Mouse (Mus musculus) heart, adult 11 months (tissue): ENCODE data around the gene Ankrd17.

Experiments
- DNase-seq: peaks from one replicate; pipeline ENCODE4 v3.0.0; 2022

Gene Ankrd17

DNA sequence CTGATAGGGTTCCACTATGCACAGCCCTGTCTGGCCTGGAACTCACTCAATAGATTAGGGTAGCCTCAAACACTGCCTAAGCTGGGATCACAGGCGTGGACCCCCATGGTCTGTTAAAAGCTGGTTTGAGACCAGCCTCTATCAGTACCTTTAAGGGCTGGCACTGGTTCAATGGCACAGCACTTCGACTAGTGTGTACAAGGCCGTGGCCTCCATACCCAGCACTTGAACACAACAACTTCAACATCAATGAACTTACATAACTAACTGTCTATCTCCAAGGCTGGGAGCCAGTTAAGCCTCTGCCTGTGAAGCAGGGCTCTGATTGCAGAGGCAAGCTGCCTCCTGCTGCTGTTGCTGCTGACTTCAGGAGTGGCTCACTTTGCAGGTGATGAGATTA lies 148.6 kb downstream of the Ankrd17 start:
- peak; percentile 74 for DNase-seq

GRCm38 (mm10) chr5:90217226-90217625 lies 149.2 kb downstream of the Ankrd17 start:
- DNase-seq = peak; percentile 70

DNA sequence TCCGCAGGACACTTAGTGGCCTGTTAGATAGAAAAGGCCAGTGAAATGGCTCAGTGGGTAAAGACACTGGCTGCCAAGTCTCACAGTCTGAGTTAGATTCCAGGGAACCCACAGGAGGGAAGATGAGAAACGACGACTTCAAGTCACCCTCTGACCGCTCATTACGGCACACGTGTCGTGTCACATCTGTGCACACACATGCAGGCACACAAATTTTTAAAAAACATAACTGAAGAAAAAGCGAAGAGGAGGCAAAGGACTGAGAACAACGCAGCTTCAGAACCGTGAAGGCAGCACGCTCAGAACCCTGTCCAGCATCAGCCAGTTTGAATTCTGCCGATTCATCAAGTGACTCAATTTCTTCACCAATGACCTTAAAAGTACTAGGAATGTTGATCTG lies 153.0 kb downstream of the Ankrd17 start:
- peak; percentile 52 for DNase-seq

DNA sequence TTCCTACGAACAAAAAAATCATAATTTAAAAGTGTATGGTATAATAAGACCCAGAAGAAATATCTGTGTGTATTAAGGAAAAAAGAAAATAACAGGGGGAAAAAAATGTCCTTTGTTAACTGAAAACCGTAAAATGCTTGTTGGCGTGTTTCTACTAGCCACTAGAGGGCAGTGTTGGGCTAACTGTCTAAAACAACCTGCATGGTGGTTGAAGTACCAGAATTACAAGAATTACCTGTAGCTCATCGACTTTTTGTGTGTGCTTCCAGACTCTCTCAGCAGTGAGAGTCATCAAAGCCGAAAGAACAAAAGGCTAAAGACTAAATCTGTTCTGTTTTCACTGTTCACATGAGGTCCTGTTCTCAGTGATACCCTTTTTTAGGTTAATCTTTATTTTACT lies 163.2 kb downstream of the Ankrd17 start:
- peak; percentile 44 for DNase-seq

- DNase-seq = peak; percentile 66
Observed at GRCm38 (mm10) chr5:90202447-90203117, 163.8 kb downstream of the Ankrd17 start.

DNA sequence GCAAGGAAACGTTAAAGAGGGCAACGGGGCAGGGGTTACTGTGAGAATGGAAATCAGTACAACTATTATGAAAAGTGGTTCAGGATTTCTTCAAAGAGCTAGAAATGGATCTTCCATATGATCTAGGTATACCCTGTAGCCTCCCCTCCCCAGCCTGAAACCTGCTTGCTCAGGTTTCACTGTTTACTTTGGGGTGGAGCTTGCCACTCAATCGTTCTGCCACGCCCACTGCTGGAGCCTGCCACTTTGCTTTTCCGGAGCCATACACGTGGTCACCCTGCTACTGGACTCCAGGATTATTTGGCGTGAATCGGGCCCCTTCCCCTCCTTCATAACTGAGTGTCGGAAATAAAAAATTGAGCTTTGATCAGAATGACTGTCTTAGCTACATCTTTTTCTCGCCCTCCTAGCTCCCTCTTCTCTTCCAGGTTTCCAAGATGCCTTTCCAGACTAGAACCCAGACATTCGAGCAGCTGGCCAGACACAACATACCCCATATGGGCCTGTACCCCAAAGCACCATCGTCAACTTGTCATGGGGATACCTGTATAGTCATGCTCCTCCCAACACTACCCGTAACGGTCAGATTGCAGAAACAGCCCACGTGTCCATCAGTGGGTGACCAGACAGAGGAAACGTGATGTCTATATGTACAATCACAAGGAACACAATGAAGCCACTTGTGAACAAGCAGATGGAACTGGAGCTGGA lies 166.3 kb downstream of the Ankrd17 start:
- DNase-seq = peak; percentile 64

DNA sequence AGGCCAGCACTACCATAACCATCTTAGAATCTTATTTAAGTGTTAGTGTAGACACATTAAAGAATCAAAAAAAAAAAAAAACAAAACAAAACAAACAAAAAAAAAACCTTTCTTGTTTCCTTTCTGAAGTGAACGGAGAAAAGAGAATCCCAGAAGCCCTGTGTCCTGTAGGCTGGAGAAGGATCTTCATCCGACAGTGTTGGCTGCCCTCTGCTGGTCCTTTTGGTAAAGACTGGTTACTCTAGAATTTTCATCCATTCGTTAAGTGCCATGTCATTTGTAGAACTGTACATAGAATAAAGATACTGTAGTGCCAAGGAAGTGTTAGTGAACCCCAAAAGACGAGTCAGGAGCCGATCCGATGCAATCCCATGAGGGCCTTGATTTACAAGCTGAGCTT lies 171.5 kb downstream of the Ankrd17 start:
- DNase-seq = peak; percentile 31

- peak; percentile 75 for DNase-seq
Observed at GRCm38 (mm10) chr5:90182782-90183181, 183.6 kb downstream of the Ankrd17 start.

DNA sequence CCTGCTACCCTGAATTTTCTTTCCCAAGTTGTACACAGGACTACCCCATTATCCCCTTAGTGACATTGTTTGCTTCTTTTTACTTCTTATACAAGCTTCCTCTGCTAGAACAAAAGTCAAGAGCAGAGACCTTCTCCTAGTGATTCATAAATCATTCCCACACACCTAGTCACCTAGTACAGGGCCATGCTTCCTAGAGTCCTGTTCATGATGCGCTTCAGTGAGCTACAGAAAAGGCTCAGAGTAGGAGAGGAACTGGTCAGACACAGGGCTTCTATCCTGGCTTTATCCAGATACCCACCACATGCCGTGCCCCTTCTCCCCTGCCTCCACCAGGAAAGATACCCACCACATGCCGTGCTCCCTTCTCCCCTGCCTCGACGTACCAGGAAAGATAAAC lies 187.3 kb downstream of the Ankrd17 start:
- no peak for DNase-seq

DNA sequence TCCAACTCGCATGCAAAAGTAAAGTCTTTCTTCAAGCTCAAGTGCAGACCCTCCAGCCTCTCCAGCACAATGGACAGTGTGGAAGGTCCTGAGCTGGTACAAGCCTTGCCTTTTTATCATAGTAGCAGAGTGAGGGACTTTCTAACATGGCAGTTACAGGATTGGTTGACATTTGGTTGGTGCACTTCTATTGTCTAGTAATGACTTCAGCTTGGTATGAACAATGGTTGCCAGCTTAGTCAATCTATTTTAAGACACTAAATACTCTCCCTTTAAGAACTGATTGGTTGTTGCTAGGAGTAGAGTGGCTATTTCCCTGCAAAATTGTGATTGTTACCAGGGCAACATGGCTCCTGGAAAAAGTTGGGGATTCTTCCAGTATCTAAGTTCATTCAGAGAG lies 188.3 kb downstream of the Ankrd17 start:
- DNase-seq = peak; percentile 93
